Mouse (Mus musculus): ENCODE results near the gene Dapk1.

- TF ChIP-seq MYOG (IDR thresholded peaks at IDR 0.05; ENCODE audit: control insufficient read depth in 1 of 3, insufficient read depth in 1 of 3, insufficient read length in 2 of 3, low read depth in 2 of 3): no peak
- no peak for TF ChIP-seq POLR2A (IDR thresholded peaks at IDR 0.05; ENCODE audit: insufficient read length, low read depth)
- no peak for TF ChIP-seq USF1 (IDR thresholded peaks at IDR 0.05; ENCODE audit: low read depth)
- TF ChIP-seq MAX (IDR thresholded peaks at IDR 0.05; ENCODE audit: low read depth): no peak
- no peak for TF ChIP-seq CEBPB (IDR thresholded peaks at IDR 0.05; ENCODE audit: insufficient read depth, poor library complexity, severe bottlenecking)
- no peak for TF ChIP-seq POLR2AphosphoS2 (IDR thresholded peaks at IDR 0.05; ENCODE audit: insufficient read length, low read depth)
- TF ChIP-seq MYOD1 (IDR thresholded peaks at IDR 0.05; ENCODE audit: control insufficient read depth in 1 of 3, insufficient read length in 2 of 3, low read depth in 2 of 3): no peak
- TF ChIP-seq E2F4 (IDR thresholded peaks at IDR 0.05; ENCODE audit: insufficient read depth): no peak
- no peak for TF ChIP-seq REST (IDR thresholded peaks at IDR 0.05; ENCODE audit: insufficient read depth, insufficient read length)
- TF ChIP-seq TCF3 (IDR thresholded peaks at IDR 0.05; ENCODE audit: insufficient read length, low read depth): no peak
- TF ChIP-seq TCF12 (IDR thresholded peaks at IDR 0.05; ENCODE audit: insufficient read depth, poor library complexity, severe bottlenecking): no peak
- TF ChIP-seq SRF (IDR thresholded peaks at IDR 0.05; ENCODE audit: control insufficient read depth, insufficient read length, low read depth): no peak
Measured at GRCm38 (mm10) chr13:60748556-60748955, 146.8 kb downstream of the Dapk1 start.
